Mouse (Mus musculus) MEL (cell line): ENCODE measurements at regions not wholly inside any gene's neighbourhood (a gene's known extent, or its start where the extent isn't known, plus 50 kb on each side); places are given as distances from the start of the nearest gene placed in this dataset.

ENCODE experiments used
- CHD2 ChIP-seq: IDR thresholded peaks from 2 replicates; pipeline ENCODE4 v1.6.1; 2011; ENCODE audit warnings: low read length, improper control_type of control experiment
- CTCF ChIP-seq, 3 experiments: IDR thresholded peaks in 2 of 3; conservative IDR thresholded peaks in 1 of 3; 2 replicates each; pipeline ENCODE4 v1.5.1; 2011 to 2012; ENCODE audit warnings: low read length in 3 of 3, low read depth in 2 of 3, mild to moderate bottlenecking in 2 of 3, improper control_type of control experiment in 1 of 3, inconsistent platforms in 1 of 3, mixed read lengths in 1 of 3, moderate library complexity in 1 of 3; ENCODE audit not compliant: control insufficient read depth in 1 of 3, insufficient read depth in 1 of 3, poor library complexity in 1 of 3, severe bottlenecking in 1 of 3
- ETS1 ChIP-seq: IDR thresholded peaks from 2 replicates; pipeline ENCODE4 v1.6.1; 2012; ENCODE audit warnings: low read depth, mild to moderate bottlenecking, inconsistent platforms, low read length, improper control_type of control experiment, moderate library complexity
- KAT2A ChIP-seq: conservative IDR thresholded peaks from 2 replicates; pipeline ENCODE4 v1.6.1; 2012; ENCODE audit warnings: low read depth, low read length, improper control_type of control experiment, inconsistent platforms
- MYB ChIP-seq: IDR thresholded peaks from 2 replicates; pipeline ENCODE4 v1.6.1; 2011; ENCODE audit warnings: mild to moderate bottlenecking, low read depth, low read length, improper control_type of control experiment
- POLR2A ChIP-seq, 2 experiments: IDR thresholded peaks; 2 replicates each; pipeline ENCODE4 v1.6.1; 2011 to 2012; ENCODE audit warnings: low read length in 2 of 2, mild to moderate bottlenecking in 2 of 2, control low read depth in 1 of 2, improper control_type of control experiment in 1 of 2, low read depth in 1 of 2, moderate library complexity in 1 of 2; ENCODE audit not compliant: control insufficient read depth in 1 of 2, insufficient read depth in 1 of 2, poor library complexity in 1 of 2
- ZC3H11A ChIP-seq: IDR thresholded peaks from 2 replicates; pipeline ENCODE4 v1.6.1; 2012; ENCODE audit warnings: low read depth, mild to moderate bottlenecking, inconsistent platforms, low read length, improper control_type of control experiment

GRCm38 (mm10) chr6:12876366-12876765 is 127.2 kb upstream of the Thsd7a start:
- TF ChIP-seq CTCF (IDR thresholded peaks at IDR 0.05 in 2 of 3, conservative IDR thresholded peaks at IDR 0.05 in 1 of 3; ENCODE audit: control insufficient read depth in 1 of 3, insufficient read depth in 1 of 3, low read depth in 2 of 3, low read length in 3 of 3, poor library complexity in 1 of 3, severe bottlenecking in 1 of 3): no peak
- TF ChIP-seq POLR2A (IDR thresholded peaks at IDR 0.05; ENCODE audit: control insufficient read depth in 1 of 2, insufficient read depth in 1 of 2, low read depth in 1 of 2, low read length in 2 of 2, poor library complexity in 1 of 2): no peak
- no peak for TF ChIP-seq ZC3H11A
- no peak for TF ChIP-seq CHD2
- TF ChIP-seq KAT2A: no peak
- TF ChIP-seq MYB: no peak
- no peak for TF ChIP-seq ETS1
